Mouse (Mus musculus): ENCODE measurements around the gene Ube2o. TPM values are rescaled to one million over a fixed set of nuclear protein-coding genes. Genes with fewer than 3 reads are reported as not detected.

Ube2o gene
- polyA plus RNA-seq (2011; ENCODE audit: insufficient read length, low read depth, missing spikeins) = 29.8 and 36.3 TPM in 2 replicates

DNA sequence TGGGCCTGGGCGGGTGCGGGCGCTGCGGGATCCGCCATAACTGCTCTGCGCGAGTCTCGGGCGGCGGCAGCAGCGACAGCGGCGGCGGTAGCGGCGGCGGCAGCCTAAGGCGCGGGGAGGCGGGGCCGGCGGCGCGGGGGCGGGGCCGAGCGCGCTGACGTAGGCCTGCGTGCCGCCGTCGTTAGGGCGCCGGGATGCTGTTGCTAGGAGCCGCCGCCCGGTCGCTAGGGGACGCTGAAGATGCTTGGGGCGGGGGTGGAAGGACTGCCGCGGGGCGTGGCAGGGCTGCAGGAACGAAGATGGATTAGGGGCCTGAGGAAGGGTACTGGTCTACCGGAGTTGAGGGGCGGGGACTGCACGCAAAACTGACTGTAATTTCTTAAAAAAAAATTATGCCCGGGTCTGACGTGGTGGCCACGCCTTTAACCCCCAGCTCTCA lies at the start of gene Ube2o:
Ube2o (minus strand) TSS at position 72 of the 439 bp plus-strand sequence.
- Histone ChIP-seq H3K4me3 (ENCODE audit: insufficient read depth, low read length) (peak within 1 kb of the TSS; percentile 80), H3K4me1 (ENCODE audit: control insufficient read depth, insufficient read depth, low read length) (no peaks in the 10 kb centered on the region), H3K27ac (ENCODE audit: insufficient read depth, low read length) (peak within 1 kb of the TSS; percentile 51; the same call in 1 of the 2 replicates)
- TF ChIP-seq POLR2A (IDR thresholded peaks at IDR 0.05; ENCODE audit: low read depth, low read length) = peak; percentile 69; the same call in 1 of the 2 replicates
- 0 out of 2 replicates have a peak, but pooled peaks have one; percentile 11 for TF ChIP-seq CTCF (IDR thresholded peaks at IDR 0.05; ENCODE audit: borderline replicate concordance, insufficient read depth, low read length)

DNA sequence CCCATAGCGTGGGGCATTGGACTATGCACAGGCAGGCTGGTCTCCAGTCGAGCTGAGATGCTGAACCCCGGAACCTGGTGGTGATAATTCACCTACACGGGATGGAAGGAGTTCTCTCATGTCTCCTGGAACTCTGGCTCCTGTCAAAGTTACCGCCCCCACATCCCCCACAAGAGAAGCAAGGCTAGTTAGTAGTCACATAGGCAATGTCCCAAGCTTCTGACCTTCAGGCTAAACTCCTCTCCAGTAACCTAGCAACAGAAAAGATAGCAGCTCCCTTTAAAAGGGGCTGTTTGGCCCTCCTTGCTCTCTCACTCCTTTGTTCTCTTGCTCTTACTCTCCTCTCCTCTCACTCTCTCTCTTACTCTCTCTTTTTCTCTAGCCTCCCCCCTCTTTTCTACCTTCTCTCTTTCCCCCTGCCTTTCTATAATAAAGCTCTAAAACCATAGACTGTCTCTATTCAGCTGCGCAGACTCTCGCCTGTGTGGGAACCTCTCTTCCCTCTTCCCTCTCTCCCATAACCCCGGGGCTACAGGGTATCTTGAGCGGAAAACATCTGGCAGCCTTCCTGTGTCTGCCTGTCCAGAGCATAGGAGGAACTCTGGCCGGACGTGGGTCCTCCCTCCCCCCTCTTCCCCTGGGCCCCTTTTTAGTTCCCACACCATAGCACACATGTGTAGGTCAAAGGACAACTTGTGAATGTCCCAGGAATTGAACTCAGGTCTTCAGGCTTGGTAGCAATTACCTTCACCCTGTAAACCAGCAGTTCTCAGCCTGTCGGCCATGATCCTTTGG lies 49.1 kb upstream of the Ube2o start:
- no peak for TF ChIP-seq CTCF (IDR thresholded peaks at IDR 0.05; ENCODE audit: borderline replicate concordance, insufficient read depth, low read length)
- TF ChIP-seq POLR2A (IDR thresholded peaks at IDR 0.05; ENCODE audit: low read depth, low read length) = no peak
- Histone ChIP-seq H3K27ac (ENCODE audit: insufficient read depth, low read length) (no peak overlapping the region), H3K4me3 (ENCODE audit: insufficient read depth, low read length) (no peak overlapping the region), H3K4me1 (ENCODE audit: control insufficient read depth, insufficient read depth, low read length) (no peaks in the 10 kb centered on the region)

DNA sequence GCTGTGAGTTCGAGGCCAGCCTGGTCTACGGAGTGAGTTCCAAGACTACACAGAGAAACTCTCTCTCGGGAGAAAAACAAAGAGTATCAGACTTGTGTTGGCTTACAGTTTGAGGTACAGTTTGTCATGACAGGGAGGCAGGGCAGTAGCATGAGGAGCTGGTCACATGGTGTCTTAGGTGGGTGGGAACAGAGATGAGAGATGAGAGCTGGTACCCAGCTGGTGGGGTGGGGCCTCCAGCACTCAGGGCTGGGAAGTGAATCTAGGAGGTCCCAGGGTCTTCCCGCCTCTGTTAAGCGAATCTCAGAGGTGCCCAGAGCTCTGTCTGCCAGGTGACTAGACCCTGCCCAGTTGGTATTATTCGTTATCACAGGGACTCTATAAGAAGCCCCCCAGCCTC lies 48.2 kb upstream of the Ube2o start:
- Histone ChIP-seq H3K27ac (ENCODE audit: insufficient read depth, low read length) (no peak overlapping the region), H3K4me3 (ENCODE audit: insufficient read depth, low read length) (no peak overlapping the region), H3K4me1 (ENCODE audit: control insufficient read depth, insufficient read depth, low read length) (no peaks in the 10 kb centered on the region)
- no peak for TF ChIP-seq CTCF (IDR thresholded peaks at IDR 0.05; ENCODE audit: borderline replicate concordance, insufficient read depth, low read length)
- TF ChIP-seq POLR2A (IDR thresholded peaks at IDR 0.05; ENCODE audit: low read depth, low read length) = no peak

DNA sequence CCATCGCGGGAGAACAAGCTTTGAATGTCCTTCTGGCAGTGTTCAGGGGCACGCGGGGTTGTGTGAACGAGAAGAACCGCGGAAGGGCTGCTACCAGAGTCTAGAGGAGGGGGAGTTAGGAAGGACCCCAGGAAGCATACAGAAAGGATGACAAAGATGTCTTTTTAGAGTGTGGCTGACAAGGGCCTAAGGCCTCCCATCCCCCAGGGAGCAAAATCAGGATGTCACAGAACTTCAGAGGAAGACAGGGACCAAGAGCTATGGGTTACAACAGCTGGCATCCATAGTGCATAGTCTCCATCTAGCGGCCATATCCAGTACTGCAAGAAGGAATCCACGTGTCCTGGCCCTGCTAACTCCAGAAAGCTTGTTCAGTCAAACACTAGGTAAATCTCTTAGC lies 47.5 kb upstream of the Ube2o start:
- Histone ChIP-seq H3K27ac (ENCODE audit: insufficient read depth, low read length) (no peak overlapping the region), H3K4me1 (ENCODE audit: control insufficient read depth, insufficient read depth, low read length) (no peaks in the 10 kb centered on the region), H3K4me3 (ENCODE audit: insufficient read depth, low read length) (no peak overlapping the region)
- TF ChIP-seq POLR2A (IDR thresholded peaks at IDR 0.05; ENCODE audit: low read depth, low read length) (no peak), CTCF (IDR thresholded peaks at IDR 0.05; ENCODE audit: borderline replicate concordance, insufficient read depth, low read length) (peak; percentile 75; the same call in 1 of the 2 replicates)

DNA sequence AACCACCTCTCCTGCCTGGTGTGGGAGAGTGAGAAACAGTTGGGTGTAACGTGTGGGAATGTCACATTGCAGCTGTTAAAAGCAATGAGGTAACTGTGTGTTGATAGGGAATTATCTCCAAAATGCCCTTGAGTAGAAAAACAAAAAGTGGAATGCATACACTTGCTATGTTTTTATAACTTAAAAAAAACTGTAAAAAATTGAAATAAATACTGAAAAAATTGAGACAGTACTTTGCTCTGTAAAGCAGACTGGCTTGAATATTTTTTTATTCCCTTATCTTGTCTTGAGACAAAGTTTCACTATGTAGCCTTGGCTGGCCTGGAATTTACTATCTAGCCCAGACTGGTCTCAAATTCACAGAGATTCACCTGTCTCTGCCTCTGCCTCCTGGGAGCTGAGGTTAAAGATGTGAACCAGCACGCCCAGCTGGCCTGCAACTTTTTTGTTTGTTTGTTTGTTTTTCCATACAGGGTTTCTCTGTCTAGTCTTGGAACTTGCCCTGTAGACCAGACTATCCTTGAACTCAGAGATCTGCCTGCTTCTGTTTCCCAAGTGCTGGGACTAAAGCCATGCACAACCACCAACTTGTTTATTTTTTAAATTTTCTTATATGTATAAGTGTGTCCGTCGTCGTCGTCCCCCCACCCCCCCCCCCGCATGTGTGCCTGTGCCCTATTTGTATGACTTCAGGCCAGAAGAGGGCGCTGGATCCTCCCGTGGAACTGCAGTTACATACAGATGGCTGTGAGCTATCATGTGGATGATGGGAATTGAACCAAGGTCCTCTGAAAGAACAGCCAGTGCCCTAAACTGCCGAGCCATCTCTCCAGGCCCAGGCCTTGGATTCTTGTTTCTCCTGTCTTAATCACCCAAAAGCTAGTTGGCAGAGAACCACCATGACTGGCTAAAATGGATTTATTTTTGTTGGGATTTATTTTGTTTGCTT lies 46.1 kb upstream of the Ube2o start:
- H3K4me3 ChIP-seq (ENCODE audit: insufficient read depth, low read length) = no peak overlapping the region
- no peaks in the 10 kb centered on the region for H3K4me1 ChIP-seq (ENCODE audit: control insufficient read depth, insufficient read depth, low read length)
- H3K27ac ChIP-seq (ENCODE audit: insufficient read depth, low read length) = no peak overlapping the region
- TF ChIP-seq POLR2A (IDR thresholded peaks at IDR 0.05; ENCODE audit: low read depth, low read length) (no peak), CTCF (IDR thresholded peaks at IDR 0.05; ENCODE audit: borderline replicate concordance, insufficient read depth, low read length) (no peak)

DNA sequence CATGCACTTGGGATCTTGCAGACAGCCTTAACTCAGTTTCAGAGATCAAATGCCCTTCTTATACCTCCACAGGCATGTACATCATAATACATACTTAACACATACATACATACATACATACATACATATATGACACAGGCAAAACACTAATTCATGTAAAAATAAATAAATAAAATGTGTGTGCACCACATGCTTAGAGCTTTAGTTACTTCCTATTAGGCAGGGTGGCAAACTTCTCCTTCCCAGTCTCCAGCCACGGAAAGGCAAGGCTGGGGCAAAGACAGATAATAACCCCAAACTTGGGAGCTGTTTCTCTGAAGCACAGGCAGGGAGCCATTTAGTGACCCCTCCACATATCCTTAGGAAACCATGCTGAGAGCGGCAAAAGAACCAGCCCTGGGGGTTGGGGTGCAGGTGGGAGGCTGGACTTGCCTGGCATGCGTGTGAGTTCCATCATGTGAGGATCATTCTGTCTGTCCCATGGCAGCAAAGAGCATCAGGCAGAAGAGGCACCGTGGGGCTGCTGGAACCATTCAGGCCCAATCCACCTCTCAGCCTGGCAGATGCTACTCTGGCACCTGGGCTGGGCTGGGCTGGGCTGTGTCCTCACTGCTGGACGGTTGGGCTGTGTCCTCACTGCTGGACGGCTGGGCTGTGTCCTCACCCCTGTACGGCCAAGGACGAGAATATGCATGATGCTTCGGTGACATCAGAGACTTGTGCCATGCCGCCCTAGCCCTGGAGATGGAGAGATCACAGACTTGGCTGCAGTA lies 45.2 kb upstream of the Ube2o start, which contains the start of gene Rhbdf2:
Rhbdf2 (minus strand) TSS at position 721 of the 773 bp plus-strand sequence.
- no peak within 1 kb of the TSS for H3K27ac ChIP-seq (ENCODE audit: insufficient read depth, low read length)
- no peak for TF ChIP-seq POLR2A (IDR thresholded peaks at IDR 0.05; ENCODE audit: low read depth, low read length)
- TF ChIP-seq CTCF (IDR thresholded peaks at IDR 0.05; ENCODE audit: borderline replicate concordance, insufficient read depth, low read length) = no peak
- no peaks in the 10 kb centered on the region for H3K4me1 ChIP-seq (ENCODE audit: control insufficient read depth, insufficient read depth, low read length)
- H3K4me3 ChIP-seq (ENCODE audit: insufficient read depth, low read length) = no peak within 1 kb of the TSS

DNA sequence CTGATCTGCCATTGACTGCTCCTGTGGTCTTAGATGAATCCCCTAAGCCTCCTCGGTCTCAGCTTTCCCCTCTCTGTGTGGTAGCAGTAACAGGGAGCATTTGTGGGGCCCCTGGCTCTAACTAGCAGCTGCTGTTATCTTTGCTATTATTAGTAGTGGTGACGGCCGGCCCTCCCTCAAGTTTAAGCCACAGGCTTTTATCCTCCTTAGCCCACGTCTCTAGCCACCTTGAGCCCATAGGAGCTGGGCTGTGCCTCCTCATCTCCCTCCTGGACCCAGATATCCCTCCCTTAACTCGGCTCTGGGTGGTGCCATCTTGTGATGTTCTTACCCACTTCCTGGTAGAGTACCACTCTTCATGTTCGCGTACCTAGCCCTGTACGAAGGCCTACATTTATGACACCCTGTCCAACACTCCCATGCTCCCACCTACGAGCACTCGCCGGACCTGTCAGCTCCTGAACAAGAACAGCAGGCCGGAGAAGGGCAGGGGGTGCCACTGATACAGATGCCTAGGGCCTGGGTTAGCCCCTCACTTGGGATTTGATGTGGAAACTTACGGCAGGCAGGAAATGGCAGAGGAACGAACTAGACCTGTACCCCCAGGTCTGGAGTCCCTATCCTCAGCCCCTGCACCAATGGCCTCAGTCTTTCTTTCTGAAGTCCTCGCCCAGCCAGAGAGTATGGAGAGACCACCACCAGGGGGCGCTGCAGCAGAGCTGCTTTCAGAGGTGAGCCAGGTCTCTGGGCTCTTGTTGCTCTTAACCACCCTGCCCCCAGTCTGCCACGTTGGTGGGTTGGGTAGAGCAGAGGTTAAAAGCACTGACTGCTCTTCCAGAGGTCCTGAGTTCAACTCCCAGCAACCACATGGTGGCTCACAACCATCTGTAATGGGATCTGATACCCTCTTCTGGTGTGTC lies 44.1 kb upstream of the Ube2o start:
- no peak overlapping the region for H3K4me3 ChIP-seq (ENCODE audit: insufficient read depth, low read length)
- 0 out of 2 replicates have a peak, but pooled peaks cover 2% of the 10 kb centered on the region for H3K4me1 ChIP-seq (ENCODE audit: control insufficient read depth, insufficient read depth, low read length)

More for the DNA sequence above, 44.1 kb upstream of the Ube2o start:
- TF ChIP-seq CTCF (IDR thresholded peaks at IDR 0.05; ENCODE audit: borderline replicate concordance, insufficient read depth, low read length) (0 out of 2 replicates have a peak, but pooled peaks have one; percentile 15), POLR2A (IDR thresholded peaks at IDR 0.05; ENCODE audit: low read depth, low read length) (no peak)
- no peak overlapping the region for H3K27ac ChIP-seq (ENCODE audit: insufficient read depth, low read length)

Data from embryonic fibroblast, embryonic 13.5 days (primary cell).